Mouse (Mus musculus): ENCODE data around the gene Faim.
A peak's percentile ranks its signal among the peaks of the same experiment; 100 is the strongest.

DNA sequence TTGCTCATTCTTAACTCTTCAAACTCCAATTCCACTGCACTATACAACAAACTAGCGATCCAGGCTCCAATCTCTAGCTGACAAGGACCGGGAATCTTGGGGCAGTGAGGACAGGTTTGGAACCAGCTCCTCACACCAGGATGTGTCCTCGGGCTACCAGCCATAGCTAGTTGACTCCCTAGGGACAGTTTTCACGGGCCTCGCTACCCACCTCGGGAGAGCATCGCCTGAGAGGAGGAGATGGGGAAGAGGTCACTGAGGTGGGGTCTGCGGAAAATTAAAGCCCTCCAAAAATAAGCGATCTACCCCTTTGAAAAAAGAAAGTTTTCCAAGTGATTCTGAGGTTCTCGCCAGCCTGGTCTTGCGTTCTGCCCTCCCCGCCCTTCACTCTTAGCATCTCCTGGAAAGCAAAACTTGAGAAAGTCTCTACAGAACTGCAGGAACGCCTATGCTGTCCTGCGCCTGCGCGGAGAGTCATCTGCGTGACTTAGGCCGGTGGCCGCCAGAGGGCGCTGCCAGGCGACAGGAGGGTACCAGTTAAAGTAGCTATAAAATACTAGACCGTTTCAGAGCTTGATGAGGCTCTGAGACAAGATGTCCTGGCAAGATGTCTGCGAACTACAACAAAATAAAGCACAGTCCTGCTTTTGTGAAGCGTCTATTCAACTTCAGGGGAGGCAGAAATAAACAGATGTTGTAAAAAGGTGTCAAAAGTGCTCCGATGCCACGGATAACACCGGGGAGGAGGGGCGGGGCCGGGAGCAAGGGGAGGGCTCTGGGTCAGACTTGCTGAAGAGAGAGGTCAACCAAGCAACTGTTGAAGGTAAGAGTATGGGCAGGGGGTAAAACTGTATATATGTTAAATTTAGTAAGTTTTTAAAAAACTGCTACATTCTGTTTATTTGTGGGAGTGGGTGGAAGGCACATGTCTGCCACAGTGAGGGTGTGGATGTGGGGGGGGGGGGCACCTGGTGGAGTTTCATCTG lies 6.4 kb upstream of the Faim start:
- TF ChIP-seq CTCF (IDR thresholded peaks at IDR 0.05; ENCODE audit: borderline replicate concordance, extremely low read depth, insufficient read depth, insufficient read length) (peak; percentile 99), POLR2A (IDR thresholded peaks at IDR 0.05; ENCODE audit: borderline replicate concordance, extremely low read depth, insufficient read depth, insufficient read length, poor library complexity, severe bottlenecking) (no peak)
